23 mouse cellular contexts compared by ENCODE assay signal in the genomic region with DNA sequence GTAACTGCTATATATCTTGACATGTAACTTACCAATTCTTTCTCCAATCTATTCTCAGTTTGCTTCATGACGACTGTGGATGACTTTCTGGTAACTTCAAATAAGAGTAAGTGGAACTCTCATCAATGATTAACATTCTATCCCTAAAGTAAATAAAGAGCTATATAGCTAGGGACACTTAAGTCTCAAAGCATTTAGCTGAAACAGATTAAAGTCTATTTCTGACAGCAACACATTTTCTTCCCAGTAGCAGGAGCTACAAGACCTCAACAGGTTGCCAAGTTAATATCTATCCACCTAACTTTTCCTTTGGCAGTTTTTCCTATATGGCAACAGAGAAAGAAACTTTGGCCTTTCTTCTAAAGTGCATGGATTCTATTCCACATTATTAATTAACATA.
DNase-seq lines count a peak whose midpoint lies in the region; ATAC-seq and TF ChIP-seq lines count a peak whose summit lies in the region.
"Had no signal": no experiment of that assay in that cellular context is flagged by ENCODE, and none has a peak within 500 bp of the region (broad histone marks: within the 10 kb centered on the region; RNA-seq: fewer than 3 reads in every experiment).

No protein-coding gene starts in this region.

- H3K4me1 ChIP-seq in kidney, embryonic 16.5 days (ENCODE audit: insufficient read depth, low read length), result no peaks in the 10 kb centered on the region
- H3K4me1 ChIP-seq in intestine, embryonic 14.5 days (replicated peaks; ENCODE audit: control insufficient read depth, insufficient read depth, low read length), result no peaks in the 10 kb centered on the region
- no peaks in the 10 kb centered on the region for H3K4me1 ChIP-seq in intestine, embryonic 15.5 days (replicated peaks)
- no peaks in the 10 kb centered on the region for H3K4me1 ChIP-seq in intestine, postnatal 0 days (replicated peaks; ENCODE audit: control insufficient read depth, insufficient read depth, low read length)
- H3K4me1 ChIP-seq in midbrain, embryonic 16.5 days (ENCODE audit: control insufficient read depth, insufficient read depth, low read length), result no peaks in the 10 kb centered on the region
- H3K4me1 ChIP-seq in hindbrain, embryonic 12.5 days, result no peaks in the 10 kb centered on the region
- H3K4me1 ChIP-seq: embryonic facial prominence, embryonic 13.5 days; embryonic facial prominence, embryonic 15.5 days; forebrain, embryonic 10.5 days; forebrain, embryonic 12.5 days had no signal

- H3K9me3 ChIP-seq in kidney, embryonic 16.5 days (ENCODE audit: low read length), result no peaks in the 10 kb centered on the region
- H3K9me3 ChIP-seq in intestine, embryonic 14.5 days (ENCODE audit: control insufficient read depth, low read length), result no peaks in the 10 kb centered on the region
- H3K9me3 ChIP-seq in intestine, embryonic 15.5 days, result no peaks in the 10 kb centered on the region
- H3K9me3 ChIP-seq in intestine, postnatal 0 days (ENCODE audit: control insufficient read depth), result no peaks in the 10 kb centered on the region
- no peaks in the 10 kb centered on the region for H3K9me3 ChIP-seq in midbrain, embryonic 16.5 days (replicated peaks; ENCODE audit: control insufficient read depth, low read length, poor library complexity, severe bottlenecking)
- H3K9me3 ChIP-seq in hindbrain, embryonic 12.5 days (replicated peaks), result no peaks in the 10 kb centered on the region
- H3K9me3 ChIP-seq: embryonic facial prominence, embryonic 13.5 days; embryonic facial prominence, embryonic 15.5 days; forebrain, embryonic 10.5 days; forebrain, embryonic 12.5 days had no signal

- H3K4me3 ChIP-seq in kidney, embryonic 16.5 days (ENCODE audit: low read length), result no peak overlapping the region
- no peak overlapping the region for H3K4me3 ChIP-seq in intestine, embryonic 14.5 days (ENCODE audit: low read depth, low read length)
- H3K4me3 ChIP-seq in intestine, embryonic 15.5 days (replicated peaks), result no peak overlapping the region
- H3K4me3 ChIP-seq in intestine, postnatal 0 days (ENCODE audit: low read depth, low read length), result no peak overlapping the region
- H3K4me3 ChIP-seq in midbrain, embryonic 16.5 days (ENCODE audit: low read depth, low read length), result no peak overlapping the region
- H3K4me3 ChIP-seq in hindbrain, embryonic 12.5 days, result no peak overlapping the region
- H3K4me3 ChIP-seq: embryonic facial prominence, embryonic 13.5 days; embryonic facial prominence, embryonic 15.5 days; erythroblast, embryonic 14.5 days; forebrain, embryonic 10.5 days; forebrain, embryonic 12.5 days had no signal

- no peak overlapping the region for H3K4me2 ChIP-seq in kidney, embryonic 16.5 days (replicated peaks; ENCODE audit: low read depth, low read length)
- H3K4me2 ChIP-seq in intestine, embryonic 14.5 days (ENCODE audit: low read length), result no peak overlapping the region
- H3K4me2 ChIP-seq in intestine, embryonic 15.5 days (replicated peaks), result no peak overlapping the region
- H3K4me2 ChIP-seq in intestine, postnatal 0 days (replicated peaks; ENCODE audit: low read depth), result no peak overlapping the region
- no peak overlapping the region for H3K4me2 ChIP-seq in midbrain, embryonic 16.5 days (ENCODE audit: low read length)
- H3K4me2 ChIP-seq in hindbrain, embryonic 12.5 days (replicated peaks), result no peak overlapping the region
- H3K4me2 ChIP-seq: embryonic facial prominence, embryonic 13.5 days; embryonic facial prominence, embryonic 15.5 days; forebrain, embryonic 12.5 days had no signal

- no peak overlapping the region for H3K27ac ChIP-seq in kidney, embryonic 16.5 days (ENCODE audit: low read length)
- no peak overlapping the region for H3K27ac ChIP-seq in intestine, embryonic 14.5 days (ENCODE audit: low read depth)
- no peak overlapping the region for H3K27ac ChIP-seq in intestine, embryonic 15.5 days
- no peak overlapping the region for H3K27ac ChIP-seq in intestine, postnatal 0 days (ENCODE audit: low read depth, low read length)
- no peak overlapping the region for H3K27ac ChIP-seq in midbrain, embryonic 16.5 days (ENCODE audit: low read length)
- H3K27ac ChIP-seq in hindbrain, embryonic 12.5 days, result no peak overlapping the region
- H3K27ac ChIP-seq: embryonic facial prominence, embryonic 13.5 days; embryonic facial prominence, embryonic 15.5 days; forebrain, embryonic 10.5 days; forebrain, embryonic 12.5 days had no signal

- no peaks in the 10 kb centered on the region for H3K27me3 ChIP-seq in kidney, embryonic 16.5 days (ENCODE audit: insufficient read depth, low read length)
- no peaks in the 10 kb centered on the region for H3K27me3 ChIP-seq in intestine, embryonic 14.5 days (replicated peaks; ENCODE audit: control insufficient read depth, insufficient read depth, low read length)
- no peaks in the 10 kb centered on the region for H3K27me3 ChIP-seq in intestine, embryonic 15.5 days (replicated peaks)
- H3K27me3 ChIP-seq in intestine, postnatal 0 days (replicated peaks; ENCODE audit: control insufficient read depth, insufficient read depth, low read length), result no peaks in the 10 kb centered on the region
- H3K27me3 ChIP-seq in midbrain, embryonic 16.5 days (ENCODE audit: control insufficient read depth, insufficient read depth, low read depth, low read length), result no peaks in the 10 kb centered on the region
- no peaks in the 10 kb centered on the region for H3K27me3 ChIP-seq in hindbrain, embryonic 12.5 days
- H3K27me3 ChIP-seq: embryonic facial prominence, embryonic 13.5 days; embryonic facial prominence, embryonic 15.5 days; forebrain, embryonic 12.5 days had no signal

- no peaks in the 10 kb centered on the region for H3K36me3 ChIP-seq in kidney, embryonic 16.5 days (ENCODE audit: insufficient read depth, low read length)
- no peaks in the 10 kb centered on the region for H3K36me3 ChIP-seq in intestine, embryonic 14.5 days (ENCODE audit: control insufficient read depth, insufficient read depth, low read length)
- H3K36me3 ChIP-seq in intestine, embryonic 15.5 days, result no peaks in the 10 kb centered on the region
- no peaks in the 10 kb centered on the region for H3K36me3 ChIP-seq in intestine, postnatal 0 days (ENCODE audit: control insufficient read depth, insufficient read depth)
- no peaks in the 10 kb centered on the region for H3K36me3 ChIP-seq in midbrain, embryonic 16.5 days (ENCODE audit: control insufficient read depth, insufficient read depth, low read length)
- H3K36me3 ChIP-seq in hindbrain, embryonic 12.5 days, result no peaks in the 10 kb centered on the region
- H3K36me3 ChIP-seq: embryonic facial prominence, embryonic 13.5 days; embryonic facial prominence, embryonic 15.5 days; forebrain, embryonic 10.5 days; forebrain, embryonic 12.5 days had no signal

- WGBS in kidney, embryonic 16.5 days, result 53% methylated on average over 1 of the region's 1 CpGs
- WGBS in intestine, embryonic 14.5 days, result 51% methylated on average over 1 of the region's 1 CpGs
- 46% methylated on average over 1 of the region's 1 CpGs for WGBS in intestine, embryonic 15.5 days
- WGBS in intestine, postnatal 0 days, result 32% methylated on average over 1 of the region's 1 CpGs
- WGBS in midbrain, embryonic 16.5 days, result 85% methylated on average over 1 of the region's 1 CpGs
- 89% methylated on average over 1 of the region's 1 CpGs for WGBS in hindbrain, embryonic 12.5 days

- DNase-seq in kidney, postnatal 36 days, result no peak
- no peak for DNase-seq in intestine, embryonic 14.5 days (ENCODE audit: low spot score)
- DNase-seq: adrenal gland, adult 2 months; adrenal gland, postnatal 10 days; adrenal gland, postnatal 25 days; cerebellum, adult 11 months; cerebellum, adult 18-20 months; cerebellum, adult 8-10 months; cerebellum, adult 9-11 months; cerebellum, postnatal 14 days; cerebellum, postnatal 36 days; embryo, embryonic 11 days had no signal

- ATAC-seq in kidney, embryonic 16.5 days (ENCODE audit: low FRiP score, low TSS enrichment), result peak; percentile 59; the same call in 1 of the 2 replicates
- peak; percentile 58; the same call in 1 of the 2 replicates for ATAC-seq in intestine, embryonic 14.5 days (replicated peaks; ENCODE audit: low FRiP score, low TSS enrichment, low read depth)
- peak; percentile 88 for ATAC-seq in intestine, embryonic 15.5 days
- ATAC-seq in intestine, postnatal 0 days, result 0 out of 2 replicates have a peak, but pooled peaks have one; percentile 25
- no peak for ATAC-seq in midbrain, embryonic 16.5 days
- ATAC-seq in hindbrain, embryonic 12.5 days (ENCODE audit: low FRiP score), result no peak
- ATAC-seq: forebrain, embryonic 14.5 days had no signal

- no peak overlapping the region for H3K9ac ChIP-seq in kidney, embryonic 16.5 days (replicated peaks; ENCODE audit: low read length)
- no peak overlapping the region for H3K9ac ChIP-seq in intestine, embryonic 14.5 days (ENCODE audit: low read length)
- no peak overlapping the region for H3K9ac ChIP-seq in intestine, embryonic 15.5 days
- no peak overlapping the region for H3K9ac ChIP-seq in intestine, postnatal 0 days (ENCODE audit: low read depth, low read length)
- no peak overlapping the region for H3K9ac ChIP-seq in midbrain, embryonic 16.5 days (ENCODE audit: low read depth, low read length)
- H3K9ac ChIP-seq in hindbrain, embryonic 12.5 days, result no peak overlapping the region
- H3K9ac ChIP-seq: embryonic facial prominence, embryonic 13.5 days; embryonic facial prominence, embryonic 15.5 days; forebrain, embryonic 12.5 days had no signal

- TF ChIP-seq CTCF in intestine, postnatal 0 days (IDR thresholded peaks at IDR 0.05; ENCODE audit: low read depth), result no peak

Comparison
In these comparisons a context has a peak if more than half of its experiments do, and no peak if none do; other contexts are left out.
1. ATAC-seq: peak in kidney, embryonic 16.5 days (single experiment), intestine, embryonic 14.5 days (single experiment), intestine, embryonic 15.5 days (single experiment) and intestine, postnatal 0 days (single experiment); none in midbrain, embryonic 16.5 days (single experiment) and hindbrain, embryonic 12.5 days (single experiment).